Mouse (Mus musculus): ENCODE measurements at regions not wholly inside any gene's neighbourhood (a gene's known extent, or its start where the extent isn't known, plus 50 kb on each side); places are given as distances from the start of the nearest gene placed in this dataset.
A peak's percentile ranks its signal among the peaks of the same experiment; 100 is the strongest.

DNA sequence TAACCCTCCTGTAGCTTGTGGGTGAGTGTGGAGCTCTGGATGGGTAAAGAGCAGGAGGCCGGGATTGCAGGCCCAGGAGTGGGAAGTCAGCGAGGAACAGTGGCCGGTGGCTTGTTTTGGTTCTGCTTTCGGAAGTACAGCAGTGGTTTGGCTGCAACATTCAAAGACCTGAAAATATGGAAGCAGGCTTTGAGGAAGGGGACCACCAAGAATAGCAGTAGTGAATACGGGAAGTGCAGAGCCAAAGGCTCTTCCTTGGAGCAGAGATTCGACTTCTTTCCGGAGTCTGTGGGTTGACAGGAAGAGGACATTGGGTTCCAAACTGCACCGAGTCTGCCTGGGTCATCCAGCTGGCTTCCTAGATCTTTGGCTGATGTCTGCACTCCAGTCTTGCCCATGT is 209.1 kb upstream of the Klf4 start:
- no peaks in the 10 kb centered on the region for H3K4me1 ChIP-seq
- TF ChIP-seq GATA1 (IDR thresholded peaks at IDR 0.05; ENCODE audit: borderline replicate concordance, low read length) (no peak), FLI1 (IDR thresholded peaks at IDR 0.05; ENCODE audit: low read length) (no peak)
- no peaks in the 10 kb centered on the region for H3K27me3 ChIP-seq (replicated peaks)
- H3K9me3 ChIP-seq: peaks cover 51% of the 10 kb centered on the region
- no peaks in the 10 kb centered on the region for H3K36me3 ChIP-seq (replicated peaks; ENCODE audit: low read length)
- H3K4me3 ChIP-seq (replicated peaks): no peak overlapping the region

GRCm38 (mm10) chr4:55740062-55740461 is 207.8 kb upstream of the Klf4 start:
- Histone ChIP-seq H3K4me1 (no peaks in the 10 kb centered on the region), H3K4me3 (replicated peaks) (no peak overlapping the region), H3K9me3 (peaks cover 42% of the 10 kb centered on the region), H3K36me3 (replicated peaks; ENCODE audit: low read length) (no peaks in the 10 kb centered on the region), H3K27me3 (replicated peaks) (no peaks in the 10 kb centered on the region)
- no peak for TF ChIP-seq FLI1 (IDR thresholded peaks at IDR 0.05; ENCODE audit: low read length)
- TF ChIP-seq GATA1 (IDR thresholded peaks at IDR 0.05; ENCODE audit: borderline replicate concordance, low read length): no peak

GRCm38 (mm10) chr4:55738714-55739113 is 206.4 kb upstream of the Klf4 start:
- H3K9me3 ChIP-seq: peaks cover 31% of the 10 kb centered on the region
- no peaks in the 10 kb centered on the region for H3K27me3 ChIP-seq (replicated peaks)
- no peaks in the 10 kb centered on the region for H3K36me3 ChIP-seq (replicated peaks; ENCODE audit: low read length)
- no peak overlapping the region for H3K4me3 ChIP-seq (replicated peaks)
- TF ChIP-seq FLI1 (IDR thresholded peaks at IDR 0.05; ENCODE audit: low read length) (no peak), GATA1 (IDR thresholded peaks at IDR 0.05; ENCODE audit: borderline replicate concordance, low read length) (no peak)
- H3K4me1 ChIP-seq: no peaks in the 10 kb centered on the region

- no peaks in the 10 kb centered on the region for H3K4me1 ChIP-seq
- no peaks in the 10 kb centered on the region for H3K36me3 ChIP-seq (replicated peaks; ENCODE audit: low read length)
- no peak for TF ChIP-seq FLI1 (IDR thresholded peaks at IDR 0.05; ENCODE audit: low read length)
- H3K4me3 ChIP-seq (replicated peaks): no peak overlapping the region
- peaks cover 11% of the 10 kb centered on the region for H3K9me3 ChIP-seq
- H3K27me3 ChIP-seq (replicated peaks): no peaks in the 10 kb centered on the region
These were observed 203.2 kb upstream of the Klf4 start for GRCm38 (mm10) chr4:55735453-55735852.

- H3K4me3 ChIP-seq (replicated peaks): no peak overlapping the region
- H3K27me3 ChIP-seq (replicated peaks): no peaks in the 10 kb centered on the region
- no peaks in the 10 kb centered on the region for H3K36me3 ChIP-seq (replicated peaks; ENCODE audit: low read length)
- H3K9me3 ChIP-seq: peaks cover 6% of the 10 kb centered on the region
- H3K4me1 ChIP-seq: no peaks in the 10 kb centered on the region
- no peak for TF ChIP-seq GATA1 (IDR thresholded peaks at IDR 0.05; ENCODE audit: borderline replicate concordance, low read length)
- TF ChIP-seq FLI1 (IDR thresholded peaks at IDR 0.05; ENCODE audit: low read length): no peak
These were observed 202.1 kb upstream of the Klf4 start for GRCm38 (mm10) chr4:55734331-55734730.

- Histone ChIP-seq H3K36me3 (replicated peaks; ENCODE audit: low read length) (no peaks in the 10 kb centered on the region), H3K9me3 (0 out of 2 replicates have a peak, but pooled peaks cover 8% of the 10 kb centered on the region), H3K27me3 (replicated peaks) (no peaks in the 10 kb centered on the region), H3K4me1 (no peaks in the 10 kb centered on the region), H3K4me3 (replicated peaks) (no peak overlapping the region)
- no peak for TF ChIP-seq GATA1 (IDR thresholded peaks at IDR 0.05; ENCODE audit: borderline replicate concordance, low read length)
- TF ChIP-seq FLI1 (IDR thresholded peaks at IDR 0.05; ENCODE audit: low read length): no peak
These were observed 201.0 kb upstream of the Klf4 start for GRCm38 (mm10) chr4:55733223-55733622.

GRCm38 (mm10) chr4:55732006-55732405 is 199.7 kb upstream of the Klf4 start:
- Histone ChIP-seq H3K4me3 (replicated peaks) (no peak overlapping the region), H3K9me3 (0 out of 2 replicates have a peak, but pooled peaks cover 8% of the 10 kb centered on the region), H3K36me3 (replicated peaks; ENCODE audit: low read length) (no peaks in the 10 kb centered on the region), H3K4me1 (no peaks in the 10 kb centered on the region), H3K27me3 (replicated peaks) (no peaks in the 10 kb centered on the region)
- TF ChIP-seq FLI1 (IDR thresholded peaks at IDR 0.05; ENCODE audit: low read length) (no peak), GATA1 (IDR thresholded peaks at IDR 0.05; ENCODE audit: borderline replicate concordance, low read length) (no peak)

DNA sequence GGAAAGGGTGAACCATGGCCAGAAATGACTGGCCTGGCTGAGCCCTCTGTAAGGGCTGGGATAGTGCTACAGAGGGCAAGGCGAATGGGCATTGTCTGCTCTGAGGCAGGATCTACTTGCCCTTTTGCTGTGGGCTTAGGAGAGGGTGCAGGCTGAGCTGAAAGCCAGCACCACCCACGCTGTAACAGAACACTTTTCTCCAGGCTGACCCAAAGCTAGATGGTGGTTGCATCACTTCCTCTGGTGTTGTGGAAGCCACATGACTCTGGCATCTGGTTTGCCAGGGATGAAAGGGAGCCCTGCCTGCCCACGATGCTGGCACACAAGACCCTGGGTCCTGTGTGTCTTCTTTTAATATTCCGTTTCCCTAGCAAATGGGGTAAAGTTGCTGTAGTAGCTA is 198.0 kb upstream of the Klf4 start:
- Histone ChIP-seq H3K4me3 (replicated peaks) (peak overlapping the region; percentile 1), H3K36me3 (replicated peaks; ENCODE audit: low read length) (no peaks in the 10 kb centered on the region), H3K4me1 (no peaks in the 10 kb centered on the region), H3K9me3 (peaks cover 17% of the 10 kb centered on the region; the same call in 1 of the 2 replicates), H3K27me3 (replicated peaks) (no peaks in the 10 kb centered on the region)
- TF ChIP-seq GATA1 (IDR thresholded peaks at IDR 0.05; ENCODE audit: borderline replicate concordance, low read length) (no peak), FLI1 (IDR thresholded peaks at IDR 0.05; ENCODE audit: low read length) (no peak)

DNA sequence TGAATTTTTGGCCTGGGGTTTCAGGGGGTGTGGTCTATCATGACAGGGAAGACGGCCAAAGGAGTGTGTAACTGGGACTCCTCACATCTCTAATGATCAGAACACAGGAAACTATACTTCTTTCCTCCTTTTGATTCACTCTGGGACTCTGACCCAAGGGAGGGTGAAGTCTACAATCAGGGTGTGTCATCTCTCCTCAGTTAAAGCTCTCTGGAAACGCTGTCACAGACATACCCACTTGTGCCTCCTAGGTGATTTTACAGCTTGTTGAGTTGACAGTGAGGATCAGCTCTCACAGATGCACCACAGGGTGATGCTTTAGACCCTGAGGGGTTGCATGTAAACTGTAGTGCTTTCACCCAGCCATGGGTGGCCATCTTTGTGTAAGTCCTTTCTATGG is 194.9 kb upstream of the Klf4 start:
- H3K4me1 ChIP-seq: no peaks in the 10 kb centered on the region
- no peak for TF ChIP-seq GATA1 (IDR thresholded peaks at IDR 0.05; ENCODE audit: borderline replicate concordance, low read length)
- TF ChIP-seq FLI1 (IDR thresholded peaks at IDR 0.05; ENCODE audit: low read length): no peak
- no peaks in the 10 kb centered on the region for H3K36me3 ChIP-seq (replicated peaks; ENCODE audit: low read length)
- H3K4me3 ChIP-seq (replicated peaks): no peak overlapping the region
- no peaks in the 10 kb centered on the region for H3K27me3 ChIP-seq (replicated peaks)
- peaks cover 19% of the 10 kb centered on the region; the same call in 1 of the 2 replicates for H3K9me3 ChIP-seq

DNA sequence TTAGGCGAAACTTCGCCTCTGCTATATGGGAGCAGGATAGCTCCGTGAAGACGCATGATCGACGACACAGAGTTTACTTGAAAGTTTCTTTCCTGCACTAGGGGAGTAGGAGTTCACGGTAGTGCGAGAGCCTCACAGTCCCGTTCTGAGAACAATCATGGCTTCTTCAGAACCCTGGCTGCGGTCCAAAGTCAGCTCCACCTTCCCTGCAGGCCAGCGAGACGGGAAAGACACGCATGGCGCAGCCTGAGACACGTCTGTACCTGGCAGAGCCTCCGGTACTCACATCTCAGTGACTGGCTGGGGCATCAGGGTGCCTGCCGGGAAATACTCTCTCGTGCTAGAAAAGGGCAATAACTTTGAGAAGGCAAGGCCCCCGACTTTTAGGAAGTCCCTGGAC is 193.8 kb upstream of the Klf4 start:
- H3K9me3 ChIP-seq: peaks cover 22% of the 10 kb centered on the region; the same call in 1 of the 2 replicates
- H3K4me3 ChIP-seq (replicated peaks): no peak overlapping the region
- no peaks in the 10 kb centered on the region for H3K36me3 ChIP-seq (replicated peaks; ENCODE audit: low read length)
- H3K27me3 ChIP-seq (replicated peaks): no peaks in the 10 kb centered on the region
- H3K4me1 ChIP-seq: no peaks in the 10 kb centered on the region
- TF ChIP-seq GATA1 (IDR thresholded peaks at IDR 0.05; ENCODE audit: borderline replicate concordance, low read length): no peak
- TF ChIP-seq FLI1 (IDR thresholded peaks at IDR 0.05; ENCODE audit: low read length): no peak

- Histone ChIP-seq H3K9me3 (peaks cover 20% of the 10 kb centered on the region; the same call in 1 of the 2 replicates), H3K4me1 (no peaks in the 10 kb centered on the region), H3K27me3 (replicated peaks) (no peaks in the 10 kb centered on the region), H3K36me3 (replicated peaks; ENCODE audit: low read length) (no peaks in the 10 kb centered on the region), H3K4me3 (replicated peaks) (no peak overlapping the region)
- TF ChIP-seq FLI1 (IDR thresholded peaks at IDR 0.05; ENCODE audit: low read length) (no peak), GATA1 (IDR thresholded peaks at IDR 0.05; ENCODE audit: borderline replicate concordance, low read length) (no peak)
These were observed 192.0 kb upstream of the Klf4 start for GRCm38 (mm10) chr4:55724286-55724685.
